In the genomic region with DNA sequence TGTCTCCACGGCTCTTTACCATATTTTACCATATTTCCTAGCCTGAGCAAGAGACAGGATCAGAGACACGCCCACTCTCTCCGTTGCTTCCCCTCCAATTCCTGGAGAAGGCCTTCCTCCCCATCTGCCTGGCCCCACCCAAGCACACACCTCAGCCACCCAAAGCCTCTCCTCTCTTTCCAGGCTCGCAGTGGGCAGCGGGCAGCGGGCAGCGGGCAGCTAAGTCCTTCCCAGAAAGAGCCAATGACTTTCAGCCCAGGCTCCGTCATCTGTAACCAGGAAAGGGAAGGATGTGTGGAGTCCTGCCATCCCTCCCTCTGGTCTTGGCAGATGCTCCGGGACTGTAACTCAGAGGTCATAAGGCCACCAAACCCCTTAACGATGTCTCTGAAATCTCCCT, we compare ENCODE assay signal across 23 mouse cellular contexts. TPM values are rescaled to one million over a fixed set of nuclear protein-coding genes. Genes with fewer than 3 reads are reported as not detected.
A peak's percentile ranks its signal among the peaks of the same experiment; 100 is the strongest.
DNase-seq lines count a peak whose midpoint lies in the region; ATAC-seq and TF ChIP-seq lines count a peak whose summit lies in the region.
"Had no signal": no experiment of that assay in that cellular context is flagged by ENCODE, and none has a peak within 500 bp of the region (broad histone marks: within the 10 kb centered on the region; RNA-seq: fewer than 3 reads in every experiment).

No protein-coding gene starts in this region.

- H3K27ac ChIP-seq in liver, embryonic 12.5 days: peak overlapping the region; percentile 98
- H3K27ac ChIP-seq: embryonic facial prominence, embryonic 13.5 days; forebrain, embryonic 12.5 days; limb, embryonic 13.5 days; lung, embryonic 15.5 days had no signal

- 73% methylated on average over 10 of the region's 10 CpGs for WGBS in lung, adult 2 months
- 76% methylated on average over 10 of the region's 10 CpGs for WGBS in liver, embryonic 12.5 days (ENCODE audit: insufficient replicate concordance)

- no peaks in the 10 kb centered on the region for H3K36me3 ChIP-seq in liver, embryonic 12.5 days
- H3K36me3 ChIP-seq: embryonic facial prominence, embryonic 13.5 days; forebrain, embryonic 12.5 days; G1E; limb, embryonic 13.5 days; lung, embryonic 15.5 days had no signal

- H3K4me1 ChIP-seq in lung, adult 2 months (ENCODE audit: control insufficient read depth, insufficient read depth, low read length): no peaks in the 10 kb centered on the region
- H3K4me1 ChIP-seq in liver, embryonic 12.5 days: peaks cover 75% of the 10 kb centered on the region

- H3K4me3 ChIP-seq in lung, adult 2 months (replicated peaks; ENCODE audit: extremely low read depth, low read depth, low read length): no peak overlapping the region
- H3K4me3 ChIP-seq in liver, embryonic 12.5 days: no peak overlapping the region
- H3K4me3 ChIP-seq: embryonic facial prominence, embryonic 13.5 days; forebrain, embryonic 12.5 days; heart, embryonic 10.5 days; limb, embryonic 13.5 days; lung, embryonic 15.5 days; myocyte had no signal

- ATAC-seq in liver, embryonic 12.5 days: no peak
- ATAC-seq: intestine, postnatal 0 days; Patski had no signal

- DNase-seq in cerebellum, postnatal 10 days: peak; percentile 87
- DNase-seq in cerebellum, adult 9-10 months: no peak
- peak; percentile 42 for DNase-seq in lung, postnatal 10 days
- DNase-seq in lung, adult 2 months: no peak
- DNase-seq in natural killer cell, adult 2 months (ENCODE audit: low spot score in 2 of 2): no peak
- no peak for DNase-seq in gastrocnemius, postnatal 25 days
- DNase-seq: adrenal gland, postnatal 10 days; heart, postnatal 4 days; kidney, postnatal 36 days; layer of hippocampus, postnatal 36 days; midbrain, embryonic 14.5 days; right cerebral cortex, postnatal 4 days; thymus, postnatal 14 days had no signal

- no peak overlapping the region for H3K9ac ChIP-seq in liver, embryonic 12.5 days
- H3K9ac ChIP-seq: embryonic facial prominence, embryonic 13.5 days; forebrain, embryonic 12.5 days; limb, embryonic 13.5 days; lung, embryonic 15.5 days had no signal

- peaks cover 42% of the 10 kb centered on the region for H3K27me3 ChIP-seq in liver, embryonic 12.5 days (replicated peaks)
- H3K27me3 ChIP-seq: embryonic facial prominence, embryonic 13.5 days; forebrain, embryonic 12.5 days; limb, embryonic 13.5 days; lung, embryonic 15.5 days had no signal

- TF ChIP-seq POLR2A in lung, adult 2 months (IDR thresholded peaks at IDR 0.05; ENCODE audit: borderline replicate concordance, extremely low read depth, low read depth, low read length): no peak

- H3K9me3 ChIP-seq in liver, embryonic 12.5 days (replicated peaks): no peaks in the 10 kb centered on the region
- H3K9me3 ChIP-seq: G1E; heart, embryonic 10.5 days; limb, embryonic 13.5 days; lung, embryonic 15.5 days had no signal

- peak overlapping the region; percentile 65 for H3K4me2 ChIP-seq in liver, embryonic 12.5 days
- H3K4me2 ChIP-seq: embryonic facial prominence, embryonic 13.5 days; forebrain, embryonic 12.5 days; limb, embryonic 13.5 days; lung, embryonic 15.5 days had no signal

- TF ChIP-seq CTCF in lung, adult 2 months (IDR thresholded peaks at IDR 0.05; ENCODE audit: insufficient read depth, low read length): no peak

RNA-seq across cellular contexts. Expression of a gene that starts 50.1 kb away (rescaled TPM):
- 17.0 and 21.5 TPM in 2 replicates for polyA plus RNA-seq in lung, adult 2 months (2012; rRNA removed)
- 38.3 and 39.3 TPM in 2 replicates for polyA plus RNA-seq in liver, embryonic 12.5 days (2016; fragmentation: Nextera tagmentation; extraction: Ambion mirVana)
- 10 to 100 TPM; 37.8 to 39.1 TPM for total RNA-seq in gastrocnemius, postnatal 25 days (2021)

Comparison
In these comparisons a context has a peak if more than half of its experiments do, and no peak if none do; other contexts are left out.
1. DNase-seq: peak in cerebellum, postnatal 10 days (2 of 2) and lung, postnatal 10 days (single experiment); none in cerebellum, adult 9-10 months (single experiment), lung, adult 2 months (single experiment), natural killer cell, adult 2 months (0 of 2) and gastrocnemius, postnatal 25 days (single experiment).